Mouse (Mus musculus) limb, embryonic 13.5 days (tissue): Measurements from ENCODE around the gene Cdhr3. TPM values are rescaled to one million over a fixed set of nuclear protein-coding genes. Genes with fewer than 3 reads are reported as not detected.
A peak's percentile ranks its signal among the peaks of the same experiment; 100 is the strongest.
"Not testable (repeated sequence)": the region's sequence is repeated elsewhere in the genome, so short reads cannot be mapped to it uniquely, and the experiment has no call there.

Experiments
- ATAC-seq: fragments of 200-750 bp; cut with Nextera tagmentation; 2 replicates; pipeline ENCODE4 v1.8.0; 2017; ENCODE audit warnings: low read depth, moderate number of reproducible peaks, moderate TSS enrichment; ENCODE audit not compliant: low FRiP score
- H3K27ac ChIP-seq: fragments of 300-500 bp; sonication (generic); 2 replicates; pipeline ENCODE4 v1.5.1; 2015; ENCODE audit warnings: inconsistent platforms, mild to moderate bottlenecking, moderate library complexity
- H3K27me3 ChIP-seq: fragments of 300-500 bp; sonication (generic); 2 replicates; pipeline ENCODE4 v1.6.1; 2015; ENCODE audit warnings: mild to moderate bottlenecking, inconsistent platforms
- H3K36me3 ChIP-seq: fragments of 300-500 bp; sonication (generic); 2 replicates; pipeline ENCODE4 v1.6.1; 2015; ENCODE audit warnings: inconsistent platforms, mild to moderate bottlenecking, moderate library complexity
- H3K4me1 ChIP-seq: fragments of 300-500 bp; sonication (generic); 2 replicates; pipeline ENCODE4 v1.6.1; 2015; ENCODE audit warnings: inconsistent platforms
- H3K4me2 ChIP-seq: fragments of 300-500 bp; sonication (generic); replicated peaks from 2 replicates; pipeline ENCODE4 v1.6.1; 2015; ENCODE audit warnings: inconsistent platforms, mild to moderate bottlenecking, moderate library complexity
- H3K4me3 ChIP-seq: fragments of 300-500 bp; sonication (generic); 2 replicates; pipeline ENCODE4 v1.5.1; 2015; ENCODE audit warnings: moderate library complexity, mild to moderate bottlenecking, inconsistent platforms
- H3K9ac ChIP-seq: fragments of 300-500 bp; sonication (generic); 2 replicates; pipeline ENCODE4 v1.6.1; 2015; ENCODE audit warnings: mild to moderate bottlenecking, inconsistent platforms
- H3K9me3 ChIP-seq: fragments of 300-500 bp; sonication (generic); 2 replicates; pipeline ENCODE4 v1.6.1; 2016; ENCODE audit warnings: inconsistent platforms
- WGBS: fragments of 180-500 bp; shearing (Covaris S2); methylation state at CpG from one replicate; pipeline ENCODE4 v1.1.7; 2015; 5-methylcytosine and 5-hydroxymethylcytosine counted together
- polyA plus RNA-seq: library from polyadenylated mRNA; unstranded; fragments of >200 nt; fragmentation: Nextera tagmentation; extraction: Ambion mirVana; gene quantifications from 2 replicates; pipeline ENCODE4 v1.2.1, GENCODE M21; 2015

Cdhr3 gene
- polyA plus RNA-seq, 1 experiment from 2014 or later: 0.23 TPM

GRCm38 (mm10) chr12:33014050-33014796 is 78.5 kb downstream of the Cdhr3 start:
- Histone ChIP-seq H3K9me3 (no peaks in the 10 kb centered on the region), H3K27me3 (no peaks in the 10 kb centered on the region), H3K9ac (no peak overlapping the region), H3K4me1 (peaks cover 8% of the 10 kb centered on the region), H3K4me3 (no peak overlapping the region), H3K36me3 (no peaks in the 10 kb centered on the region), H3K4me2 (no peak overlapping the region), H3K27ac (no peak overlapping the region)
- no peak for ATAC-seq
- 57% methylated on average over 7 of the region's 7 CpGs for WGBS

GRCm38 (mm10) chr12:33010026-33010425 is 82.6 kb downstream of the Cdhr3 start:
- Histone ChIP-seq H3K4me2 (no peak overlapping the region), H3K4me1 (peaks cover 16% of the 10 kb centered on the region), H3K9ac (no peak overlapping the region), H3K9me3 (no peaks in the 10 kb centered on the region), H3K4me3 (no peak overlapping the region), H3K27ac (no peak overlapping the region), H3K27me3 (no peaks in the 10 kb centered on the region), H3K36me3 (no peaks in the 10 kb centered on the region)
- no peak; the same call in 1 of the 2 replicates for ATAC-seq
- WGBS: 42% methylated on average over 3 of the region's 3 CpGs

- WGBS: 62% methylated on average over 6 of the region's 6 CpGs
- H3K27ac ChIP-seq: peak overlapping the region; percentile 33; the same call in 1 of the 2 replicates
- no peak overlapping the region for H3K4me3 ChIP-seq
- ATAC-seq: no peak
- H3K27me3 ChIP-seq: no peaks in the 10 kb centered on the region
- no peaks in the 10 kb centered on the region for H3K36me3 ChIP-seq
- H3K4me2 ChIP-seq: no peak overlapping the region
- H3K9me3 ChIP-seq: no peaks in the 10 kb centered on the region
- H3K4me1 ChIP-seq: peaks cover 16% of the 10 kb centered on the region
- H3K9ac ChIP-seq: no peak overlapping the region
Measured at GRCm38 (mm10) chr12:33009206-33009966, 83.3 kb downstream of the Cdhr3 start.

GRCm38 (mm10) chr12:33008305-33009110 is 84.2 kb downstream of the Cdhr3 start:
- H3K9ac ChIP-seq: no peak overlapping the region

GRCm38 (mm10) chr12:33007176-33007575 is 85.5 kb downstream of the Cdhr3 start:
- Histone ChIP-seq H3K4me3 (no peak overlapping the region), H3K9ac (no peak overlapping the region), H3K9me3 (no peaks in the 10 kb centered on the region), H3K27me3 (no peaks in the 10 kb centered on the region), H3K27ac (no peak overlapping the region), H3K4me1 (peaks cover 16% of the 10 kb centered on the region), H3K36me3 (no peaks in the 10 kb centered on the region), H3K4me2 (no peak overlapping the region)
- 91% methylated on average over 2 of the region's 2 CpGs for WGBS
- no peak for ATAC-seq

More at GRCm38 (mm10) chr12:33008305-33009110, 84.2 kb downstream of the Cdhr3 start:
- Histone ChIP-seq H3K27me3 (no peaks in the 10 kb centered on the region), H3K27ac (peak overlapping the region; percentile 33; the same call in 1 of the 2 replicates), H3K4me1 (peaks cover 16% of the 10 kb centered on the region), H3K36me3 (no peaks in the 10 kb centered on the region), H3K4me3 (no peak overlapping the region), H3K4me2 (no peak overlapping the region), H3K9me3 (no peaks in the 10 kb centered on the region)
- 54% methylated on average over 7 of the region's 7 CpGs for WGBS
- ATAC-seq: peak; percentile 50

- Histone ChIP-seq H3K4me2 (no peak overlapping the region), H3K9ac (no peak overlapping the region), H3K27me3 (no peaks in the 10 kb centered on the region), H3K4me1 (peaks cover 16% of the 10 kb centered on the region), H3K36me3 (no peaks in the 10 kb centered on the region), H3K9me3 (no peaks in the 10 kb centered on the region), H3K4me3 (no peak overlapping the region), H3K27ac (no peak overlapping the region)
- 84% methylated on average over 5 of the region's 5 CpGs for WGBS
- no peak for ATAC-seq
Measured at GRCm38 (mm10) chr12:33005858-33006257, 86.8 kb downstream of the Cdhr3 start.

- WGBS: 74% methylated on average over 8 of the region's 8 CpGs
- no peaks in the 10 kb centered on the region for H3K36me3 ChIP-seq
- no peaks in the 10 kb centered on the region for H3K9me3 ChIP-seq
Measured at GRCm38 (mm10) chr12:33003339-33003965, 89.2 kb downstream of the Cdhr3 start.

GRCm38 (mm10) chr12:33000402-33000801 is 92.3 kb downstream of the Cdhr3 start:
- Histone ChIP-seq H3K4me2 (no peak overlapping the region), H3K9ac (no peak overlapping the region), H3K36me3 (no peaks in the 10 kb centered on the region), H3K9me3 (no peaks in the 10 kb centered on the region), H3K27ac (no peak overlapping the region), H3K27me3 (no peaks in the 10 kb centered on the region), H3K4me3 (no peak overlapping the region), H3K4me1 (no peaks in the 10 kb centered on the region)
- 74% methylated on average over 4 of the region's 4 CpGs for whole genome bisulfite sequencing
- no peak for ATAC-seq

More at GRCm38 (mm10) chr12:33003339-33003965, 89.2 kb downstream of the Cdhr3 start:
- Histone ChIP-seq H3K27me3 (no peaks in the 10 kb centered on the region), H3K9ac (no peak overlapping the region), H3K4me2 (no peak overlapping the region), H3K4me3 (no peak overlapping the region), H3K4me1 (peaks cover 5% of the 10 kb centered on the region), H3K27ac (no peak overlapping the region)
- ATAC-seq: peak; percentile 64

- not testable (repeated sequence) for H3K36me3 ChIP-seq, H3K9ac ChIP-seq, ATAC-seq, H3K27me3 ChIP-seq, H3K9me3 ChIP-seq, H3K4me1 ChIP-seq, H3K27ac ChIP-seq, H3K4me2 ChIP-seq, H3K4me3 ChIP-seq
- WGBS: 17% methylated on average over 3 of the region's 3 CpGs
Measured at GRCm38 (mm10) chr12:32999778-33000177, 92.9 kb downstream of the Cdhr3 start.

GRCm38 (mm10) chr12:32998766-32999165 is 93.9 kb downstream of the Cdhr3 start:
- ATAC-seq: no peak
- Histone ChIP-seq H3K4me3 (no peak overlapping the region), H3K36me3 (no peaks in the 10 kb centered on the region), H3K27ac (no peak overlapping the region), H3K9me3 (no peaks in the 10 kb centered on the region), H3K4me1 (0 out of 2 replicates have a peak, but pooled peaks cover 5% of the 10 kb centered on the region), H3K4me2 (no peak overlapping the region), H3K9ac (no peak overlapping the region), H3K27me3 (no peaks in the 10 kb centered on the region)
- WGBS: 62% methylated on average over 4 of the region's 5 CpGs

GRCm38 (mm10) chr12:32995081-32995834 is 97.4 kb downstream of the Cdhr3 start:
- Histone ChIP-seq H3K4me2 (no peak overlapping the region), H3K9me3 (no peaks in the 10 kb centered on the region), H3K27me3 (no peaks in the 10 kb centered on the region), H3K27ac (no peak overlapping the region), H3K4me3 (no peak overlapping the region), H3K9ac (no peak overlapping the region), H3K4me1 (0 out of 2 replicates have a peak, but pooled peaks cover 5% of the 10 kb centered on the region), H3K36me3 (no peaks in the 10 kb centered on the region)
- no peak for ATAC-seq
- 73% methylated on average over 4 of the region's 4 CpGs for WGBS
